Mouse (Mus musculus): Measurements from ENCODE around the gene Pik3ip1.

The Pik3ip1 gene

GRCm38 (mm10) chr11:3337173-3337955 lies 7.2 kb downstream of the Pik3ip1 start:
- peak; percentile 77 for DNase-seq (ENCODE audit: low spot score)

- DNase-seq (ENCODE audit: low spot score), result no peak
These were observed 7.8 kb downstream of the Pik3ip1 start for GRCm38 (mm10) chr11:3337961-3338360.

GRCm38 (mm10) chr11:3341476-3341875 lies 11.3 kb downstream of the Pik3ip1 start:
- no peak for DNase-seq (ENCODE audit: low spot score)

GRCm38 (mm10) chr11:3344916-3345315 lies 14.7 kb downstream of the Pik3ip1 start:
- no peak for DNase-seq (ENCODE audit: low spot score)

GRCm38 (mm10) chr11:3346351-3346750 lies 16.1 kb downstream of the Pik3ip1 start:
- no peak for DNase-seq (ENCODE audit: low spot score)

GRCm38 (mm10) chr11:3347091-3347834 lies 17.1 kb downstream of the Pik3ip1 start:
- DNase-seq (ENCODE audit: low spot score), result peak; percentile 98

GRCm38 (mm10) chr11:3347835-3348195 lies 17.6 kb downstream of the Pik3ip1 start:
- no peak for DNase-seq (ENCODE audit: low spot score)

GRCm38 (mm10) chr11:3348576-3349342 lies 18.6 kb downstream of the Pik3ip1 start:
- peak; percentile 62 for DNase-seq (ENCODE audit: low spot score)

GRCm38 (mm10) chr11:3349343-3349695 lies 19.1 kb downstream of the Pik3ip1 start:
- DNase-seq (ENCODE audit: low spot score), result no peak

GRCm38 (mm10) chr11:3352131-3352530 lies 21.9 kb downstream of the Pik3ip1 start:
- no peak for DNase-seq (ENCODE audit: low spot score)

GRCm38 (mm10) chr11:3352990-3353585 lies 22.9 kb downstream of the Pik3ip1 start:
- DNase-seq (ENCODE audit: low spot score), result no peak

- no peak for DNase-seq (ENCODE audit: low spot score)
These were observed 32.7 kb downstream of the Pik3ip1 start for GRCm38 (mm10) chr11:3362854-3363253.

GRCm38 (mm10) chr11:3366411-3366810 lies 36.2 kb downstream of the Pik3ip1 start:
- no peak for DNase-seq (ENCODE audit: low spot score)

- no peak for DNase-seq (ENCODE audit: low spot score)
These were observed 38.8 kb downstream of the Pik3ip1 start for GRCm38 (mm10) chr11:3368983-3369382.

GRCm38 (mm10) chr11:3369449-3369848 lies 39.2 kb downstream of the Pik3ip1 start:
- no peak for DNase-seq (ENCODE audit: low spot score)

GRCm38 (mm10) chr11:3370162-3370561 lies 40.0 kb downstream of the Pik3ip1 start:
- DNase-seq (ENCODE audit: low spot score), result no peak

- DNase-seq (ENCODE audit: low spot score), result peak; percentile 85
These were observed 40.9 kb downstream of the Pik3ip1 start for GRCm38 (mm10) chr11:3370928-3371598.

GRCm38 (mm10) chr11:3371599-3372295 lies 41.5 kb downstream of the Pik3ip1 start:
- no peak for DNase-seq (ENCODE audit: low spot score)

- DNase-seq (ENCODE audit: low spot score), result no peak
These were observed 43.5 kb downstream of the Pik3ip1 start for GRCm38 (mm10) chr11:3373591-3374292.

- DNase-seq (ENCODE audit: low spot score), result peak; percentile 88
These were observed 44.1 kb downstream of the Pik3ip1 start for GRCm38 (mm10) chr11:3374293-3374645.

GRCm38 (mm10) chr11:3374741-3375140 lies 44.5 kb downstream of the Pik3ip1 start:
- DNase-seq (ENCODE audit: low spot score), result no peak

Measured in retina, embryonic 14.5 days (tissue).